Mouse (Mus musculus): ENCODE data around the gene Arih2. TPM values are rescaled to one million over a fixed set of nuclear protein-coding genes. Genes with fewer than 3 reads are reported as not detected.

Arih2 gene
- total and polyA plus RNA-seq, 2 experiments: 26.8 to 34.0 TPM

DNA sequence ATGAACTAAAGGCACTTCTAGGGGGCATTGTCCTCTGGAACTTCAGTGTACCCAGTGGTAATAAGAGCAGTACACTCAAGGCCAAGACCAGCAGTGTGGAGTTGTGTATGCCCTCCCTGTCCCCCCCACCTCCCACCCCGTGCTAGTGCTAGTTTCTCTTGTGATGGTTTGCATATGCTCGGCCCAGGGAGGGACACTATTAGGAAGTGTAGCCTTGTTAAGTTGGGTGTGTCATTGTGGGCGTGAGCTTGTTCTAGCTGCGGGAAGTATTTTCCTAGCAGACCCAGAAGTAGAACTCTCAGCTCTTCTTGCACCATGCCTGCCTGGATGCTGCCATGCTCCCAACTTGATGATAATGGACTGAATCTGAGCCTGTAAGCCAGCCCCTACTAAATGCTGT, 47.2 kb downstream of the Arih2 start:
- Histone ChIP-seq H3K27me3 (ENCODE audit: control insufficient read depth, insufficient read depth, low read length) (0 out of 2 replicates have a peak, but pooled peaks cover 3% of the 10 kb centered on the region), H3K4me1 (ENCODE audit: control insufficient read depth, insufficient read depth, low read length) (peaks cover 15% of the 10 kb centered on the region)
- 79% methylated on average over 4 of the region's 4 CpGs for WGBS

DNA sequence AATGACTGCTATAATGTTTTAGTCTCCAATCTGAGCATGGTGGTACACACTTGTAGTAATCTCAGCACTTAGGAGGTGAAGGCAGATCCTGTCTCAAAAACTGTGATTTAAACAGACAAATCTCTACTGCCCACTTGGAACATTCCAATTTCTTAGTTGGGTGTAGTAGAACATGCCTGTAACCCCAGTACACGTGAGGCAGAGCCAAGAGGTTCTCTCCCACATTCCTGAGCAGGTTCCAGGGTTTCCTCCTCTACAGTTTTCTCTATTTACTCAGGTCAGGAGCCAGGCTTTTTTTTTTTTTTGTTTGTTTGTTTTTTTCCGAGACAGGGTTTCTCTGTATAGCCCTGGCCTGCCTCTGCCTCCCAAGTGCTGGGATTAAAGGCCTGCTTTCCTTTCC, 49.2 kb downstream of the Arih2 start:
- H3K27ac ChIP-seq (replicated peaks; ENCODE audit: insufficient read depth, low read depth, low read length): peak overlapping the region; percentile 51; the same call in 1 of the 2 replicates
- no peaks in the 10 kb centered on the region for H3K79me2 ChIP-seq (ENCODE audit: control insufficient read depth, insufficient read depth, low read length)
- no peak overlapping the region for H3K9ac ChIP-seq (ENCODE audit: low read depth, low read length)
- DNase-seq (ENCODE audit: extremely low read depth, low read depth, low spot score): peak; percentile 93
- no peak overlapping the region for H3K4me3 ChIP-seq (ENCODE audit: insufficient read depth, low read depth, low read length)
- WGBS: 20% methylated on average over 2 of the region's 2 CpGs
- H3K4me1 ChIP-seq (ENCODE audit: control insufficient read depth, insufficient read depth, low read length): peaks cover 15% of the 10 kb centered on the region
- peaks cover 6% of the 10 kb centered on the region for H3K36me3 ChIP-seq (ENCODE audit: control insufficient read depth, insufficient read depth, low read length)
- 0 out of 2 replicates have a peak, but pooled peaks cover 3% of the 10 kb centered on the region for H3K27me3 ChIP-seq (ENCODE audit: control insufficient read depth, insufficient read depth, low read length)
- TF ChIP-seq POLR2A (IDR thresholded peaks at IDR 0.05; ENCODE audit: extremely low read depth, insufficient read depth, low read length): no peak
- TF ChIP-seq CTCF (IDR thresholded peaks at IDR 0.05; ENCODE audit: low read depth, low read length): no peak

More for the DNA sequence above, 47.2 kb downstream of the Arih2 start:
- Histone ChIP-seq H3K36me3 (ENCODE audit: control insufficient read depth, insufficient read depth, low read length) (peaks cover 20% of the 10 kb centered on the region), H3K4me3 (ENCODE audit: insufficient read depth, low read depth, low read length) (no peak overlapping the region), H3K79me2 (ENCODE audit: control insufficient read depth, insufficient read depth, low read length) (no peaks in the 10 kb centered on the region), H3K9ac (ENCODE audit: low read depth, low read length) (no peak overlapping the region), H3K27ac (replicated peaks; ENCODE audit: insufficient read depth, low read depth, low read length) (no peak overlapping the region)
- no peak for DNase-seq (ENCODE audit: extremely low read depth, low read depth, low spot score)
- TF ChIP-seq CTCF (IDR thresholded peaks at IDR 0.05; ENCODE audit: low read depth, low read length) (no peak), POLR2A (IDR thresholded peaks at IDR 0.05; ENCODE audit: extremely low read depth, insufficient read depth, low read length) (no peak)

DNA sequence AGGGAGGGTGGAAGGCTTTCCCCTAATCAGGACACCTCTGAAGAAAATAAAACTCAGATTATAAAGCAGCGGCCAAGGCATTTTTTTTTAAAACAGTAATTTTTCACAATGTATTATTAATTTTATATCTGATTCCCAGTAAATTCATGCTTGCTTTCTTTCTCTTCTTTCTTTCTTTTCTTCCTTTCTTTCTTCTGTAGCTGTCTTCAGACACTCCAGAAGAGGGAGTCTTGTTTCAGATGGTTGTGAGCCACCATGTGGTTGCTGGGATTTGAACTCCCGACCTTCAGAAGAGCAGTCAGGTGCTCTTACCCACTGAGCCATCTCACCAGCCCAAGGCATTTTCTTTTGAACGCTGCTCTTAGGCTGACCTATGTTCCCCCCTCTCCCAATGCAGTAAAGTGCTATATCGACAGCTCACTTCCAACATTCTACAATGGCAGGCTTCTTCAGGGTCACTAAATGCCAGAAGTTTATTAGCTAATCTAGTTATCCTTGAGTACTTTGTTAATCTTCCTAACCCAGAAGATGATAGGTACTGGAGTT, 50.1 kb downstream of the Arih2 start:
- 89% methylated on average over 4 of the region's 4 CpGs for WGBS
- Histone ChIP-seq H3K27ac (replicated peaks; ENCODE audit: insufficient read depth, low read depth, low read length) (no peak overlapping the region), H3K79me2 (ENCODE audit: control insufficient read depth, insufficient read depth, low read length) (no peaks in the 10 kb centered on the region), H3K36me3 (ENCODE audit: control insufficient read depth, insufficient read depth, low read length) (no peaks in the 10 kb centered on the region), H3K9ac (ENCODE audit: low read depth, low read length) (no peak overlapping the region), H3K4me1 (ENCODE audit: control insufficient read depth, insufficient read depth, low read length) (peaks cover 11% of the 10 kb centered on the region), H3K27me3 (ENCODE audit: control insufficient read depth, insufficient read depth, low read length) (0 out of 2 replicates have a peak, but pooled peaks cover 3% of the 10 kb centered on the region), H3K4me3 (ENCODE audit: insufficient read depth, low read depth, low read length) (no peak overlapping the region)
- no peak for DNase-seq (ENCODE audit: extremely low read depth, low read depth, low spot score)
- TF ChIP-seq POLR2A (IDR thresholded peaks at IDR 0.05; ENCODE audit: extremely low read depth, insufficient read depth, low read length): no peak

- DNase-seq (ENCODE audit: extremely low read depth, low read depth, low spot score): no peak
- Histone ChIP-seq H3K36me3 (ENCODE audit: control insufficient read depth, insufficient read depth, low read length) (no peaks in the 10 kb centered on the region), H3K4me1 (ENCODE audit: control insufficient read depth, insufficient read depth, low read length) (peaks cover 7% of the 10 kb centered on the region), H3K9ac (ENCODE audit: low read depth, low read length) (peak within 1 kb of the TSS; percentile 52), H3K4me3 (ENCODE audit: insufficient read depth, low read depth, low read length) (peak within 1 kb of the TSS; percentile 61), H3K27me3 (ENCODE audit: control insufficient read depth, insufficient read depth, low read length) (0 out of 2 replicates have a peak, but pooled peaks cover 3% of the 10 kb centered on the region), H3K27ac (replicated peaks; ENCODE audit: insufficient read depth, low read depth, low read length) (no peak within 1 kb of the TSS), H3K79me2 (ENCODE audit: control insufficient read depth, insufficient read depth, low read length) (no peaks in the 10 kb centered on the region)
- 9% methylated on average over 69 of the region's 69 CpGs for WGBS
- no peak for TF ChIP-seq CTCF (IDR thresholded peaks at IDR 0.05; ENCODE audit: low read depth, low read length)
- no peak for TF ChIP-seq POLR2A (IDR thresholded peaks at IDR 0.05; ENCODE audit: extremely low read depth, insufficient read depth, low read length)
Measured at GRCm38 (mm10) chr9:108596998-108597764, 52.0 kb downstream of the Arih2 start, which contains the start of gene P4htm. P4htm (minus strand) TSS chr9:108597667.

DNA sequence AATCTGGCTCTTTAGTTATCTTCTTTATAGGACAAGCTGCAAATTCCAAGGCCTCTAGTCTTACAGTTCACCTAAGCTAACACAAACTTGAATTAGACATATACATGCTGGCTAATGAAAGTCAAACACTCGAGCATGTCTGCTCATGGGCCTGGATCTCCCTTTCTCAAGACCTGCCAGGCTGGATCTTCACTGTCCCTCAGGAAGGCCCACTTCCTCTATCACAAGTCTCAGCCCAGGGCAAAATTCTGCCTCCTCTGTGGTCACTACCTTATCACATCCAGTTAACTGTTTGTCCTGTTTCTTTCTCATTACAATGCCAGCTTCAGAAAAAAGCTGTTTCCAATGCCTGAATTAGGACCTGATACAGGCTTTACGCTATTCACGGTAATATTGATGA, 54.8 kb downstream of the Arih2 start:
- H3K36me3 ChIP-seq (ENCODE audit: control insufficient read depth, insufficient read depth, low read length): no peaks in the 10 kb centered on the region
- 0 out of 2 replicates have a peak, but pooled peaks cover 3% of the 10 kb centered on the region for H3K27me3 ChIP-seq (ENCODE audit: control insufficient read depth, insufficient read depth, low read length)
- no peaks in the 10 kb centered on the region for H3K4me1 ChIP-seq (ENCODE audit: control insufficient read depth, insufficient read depth, low read length)
- DNase-seq (ENCODE audit: extremely low read depth, low read depth, low spot score): no peak
- H3K79me2 ChIP-seq (ENCODE audit: control insufficient read depth, insufficient read depth, low read length): no peaks in the 10 kb centered on the region
- H3K9ac ChIP-seq (ENCODE audit: low read depth, low read length): no peak overlapping the region
- H3K27ac ChIP-seq (replicated peaks; ENCODE audit: insufficient read depth, low read depth, low read length): no peak overlapping the region
- TF ChIP-seq POLR2A (IDR thresholded peaks at IDR 0.05; ENCODE audit: extremely low read depth, insufficient read depth, low read length): no peak
- no peak for TF ChIP-seq CTCF (IDR thresholded peaks at IDR 0.05; ENCODE audit: low read depth, low read length)
- 80% methylated on average over 3 of the region's 3 CpGs for WGBS
- no peak overlapping the region for H3K4me3 ChIP-seq (ENCODE audit: insufficient read depth, low read depth, low read length)

DNA sequence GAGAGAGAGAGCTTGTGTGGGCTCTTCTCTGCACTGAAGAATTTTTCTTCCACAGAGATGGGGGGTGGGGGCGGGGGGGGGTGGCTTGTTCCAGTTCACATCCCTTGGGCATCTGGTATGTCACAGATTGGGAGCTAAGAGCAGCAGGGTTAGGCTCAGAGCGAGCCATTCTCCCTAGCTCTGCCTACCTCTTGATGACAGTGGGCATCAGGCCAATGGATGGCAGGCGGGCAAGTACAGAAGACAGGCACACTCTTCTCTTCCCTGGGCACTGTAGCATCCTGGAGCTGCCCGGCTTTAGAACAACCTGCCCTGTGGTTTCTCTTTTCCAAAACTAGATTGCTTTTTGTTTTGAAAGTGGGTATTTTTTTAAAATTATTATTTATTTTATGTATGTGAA, 57.7 kb downstream of the Arih2 start:
- Histone ChIP-seq H3K27me3 (ENCODE audit: control insufficient read depth, insufficient read depth, low read length) (no peaks in the 10 kb centered on the region), H3K9ac (ENCODE audit: low read depth, low read length) (no peak overlapping the region), H3K27ac (replicated peaks; ENCODE audit: insufficient read depth, low read depth, low read length) (no peak overlapping the region), H3K4me1 (ENCODE audit: control insufficient read depth, insufficient read depth, low read length) (no peaks in the 10 kb centered on the region), H3K79me2 (ENCODE audit: control insufficient read depth, insufficient read depth, low read length) (no peaks in the 10 kb centered on the region), H3K4me3 (ENCODE audit: insufficient read depth, low read depth, low read length) (no peak overlapping the region), H3K36me3 (ENCODE audit: control insufficient read depth, insufficient read depth, low read length) (no peaks in the 10 kb centered on the region)
- no peak for DNase-seq (ENCODE audit: extremely low read depth, low read depth, low spot score)
- 91% methylated on average over 4 of the region's 4 CpGs for WGBS
- no peak for TF ChIP-seq CTCF (IDR thresholded peaks at IDR 0.05; ENCODE audit: low read depth, low read length)
- no peak for TF ChIP-seq POLR2A (IDR thresholded peaks at IDR 0.05; ENCODE audit: extremely low read depth, insufficient read depth, low read length)
